Mouse (Mus musculus): ENCODE data around the gene Gm42791.

Gene Gm42791

GRCm38 (mm10) chr5:148994706-148995414 lies at the start of gene Gm42791:
Gene Gm42791 (minus strand): TSS chr5:148995147.
- DNase-seq (ENCODE audit: low spot score in 2 of 2), result peak; percentile 45 to 50

GRCm38 (mm10) chr5:149044067-149044466 lies 49.1 kb upstream of the Gm42791 start:
- DNase-seq (ENCODE audit: low spot score in 2 of 2), result no peak

GRCm38 (mm10) chr5:149043240-149043639 lies 48.3 kb upstream of the Gm42791 start:
- DNase-seq (ENCODE audit: low spot score in 2 of 2), result no peak

- peak; percentile 36 to 62 for DNase-seq (ENCODE audit: low spot score in 2 of 2)
Observed at GRCm38 (mm10) chr5:149039825-149040224, 44.9 kb upstream of the Gm42791 start.

GRCm38 (mm10) chr5:149037729-149038128 lies 42.8 kb upstream of the Gm42791 start:
- DNase-seq (ENCODE audit: low spot score in 2 of 2), result no peak

- DNase-seq (ENCODE audit: low spot score in 2 of 2), result no peak
Observed at GRCm38 (mm10) chr5:149036920-149037319, 42.0 kb upstream of the Gm42791 start.

GRCm38 (mm10) chr5:149032438-149032837 lies 37.5 kb upstream of the Gm42791 start:
- no peak for DNase-seq (ENCODE audit: low spot score in 2 of 2)

- peak; percentile 24 to 45 for DNase-seq (ENCODE audit: low spot score in 2 of 2)
Observed at GRCm38 (mm10) chr5:149031199-149031750, 36.3 kb upstream of the Gm42791 start.

- DNase-seq (ENCODE audit: low spot score in 2 of 2), result no peak
Observed at GRCm38 (mm10) chr5:149030103-149030502, 35.2 kb upstream of the Gm42791 start.

- DNase-seq (ENCODE audit: low spot score in 2 of 2), result no peak
Observed at GRCm38 (mm10) chr5:149028394-149028793, 33.4 kb upstream of the Gm42791 start.

GRCm38 (mm10) chr5:149027389-149027788 lies 32.4 kb upstream of the Gm42791 start:
- DNase-seq (ENCODE audit: low spot score in 2 of 2), result no peak

GRCm38 (mm10) chr5:149021120-149021519 lies 26.2 kb upstream of the Gm42791 start:
- DNase-seq (ENCODE audit: low spot score in 2 of 2), result no peak

GRCm38 (mm10) chr5:149020681-149021062 lies 25.7 kb upstream of the Gm42791 start:
- no peak for DNase-seq (ENCODE audit: low spot score in 2 of 2)

GRCm38 (mm10) chr5:149020059-149020680 lies 25.2 kb upstream of the Gm42791 start:
- DNase-seq (ENCODE audit: low spot score in 2 of 2), result no peak

- DNase-seq (ENCODE audit: low spot score in 2 of 2), result no peak
Observed at GRCm38 (mm10) chr5:149017666-149018415, 22.9 kb upstream of the Gm42791 start.

GRCm38 (mm10) chr5:149017181-149017580 lies 22.2 kb upstream of the Gm42791 start:
- DNase-seq (ENCODE audit: low spot score in 2 of 2), result no peak

GRCm38 (mm10) chr5:149016261-149016660 lies 21.3 kb upstream of the Gm42791 start:
- DNase-seq (ENCODE audit: low spot score in 2 of 2), result no peak

GRCm38 (mm10) chr5:149015335-149016201 lies 20.6 kb upstream of the Gm42791 start:
- DNase-seq (ENCODE audit: low spot score in 2 of 2), result no peak

- no peak for DNase-seq (ENCODE audit: low spot score in 2 of 2)
Observed at GRCm38 (mm10) chr5:149014600-149015268, 19.8 kb upstream of the Gm42791 start.

- DNase-seq (ENCODE audit: low spot score in 2 of 2), result no peak
Observed at GRCm38 (mm10) chr5:149013817-149014508, 19.0 kb upstream of the Gm42791 start.

Measured in spleen, postnatal 14 days (tissue).